Mouse (Mus musculus) CH12.LX (cell line): ENCODE data around the gene Napb. TPM values are rescaled to one million over a fixed set of nuclear protein-coding genes. Genes with fewer than 3 reads are reported as not detected.
"Not testable (repeated sequence)": the region's sequence is repeated elsewhere in the genome, so short reads cannot be mapped to it uniquely, and the experiment has no call there.

ENCODE experiments used
- DNase-seq: peaks from one replicate; pipeline ENCODE4 v3.0.0-alpha.2; 2013; ENCODE audit errors: extremely low read depth
- H3K27ac ChIP-seq: 2 replicates; pipeline ENCODE4 v1.5.1; 2012; ENCODE audit warnings: low read depth, mild to moderate bottlenecking, control low read depth, moderate library complexity; ENCODE audit not compliant: insufficient read depth
- H3K27me3 ChIP-seq: replicated peaks from 2 replicates; pipeline ENCODE3; 2012; ENCODE audit warnings: inconsistent platforms
- H3K36me3 ChIP-seq, 2 experiments: replicated peaks in 1 of 2; 2 replicates each; pipeline versions ENCODE3 to v1.6.1; 2012; ENCODE audit warnings: inconsistent platforms in 1 of 2, low read length in 1 of 2, mild to moderate bottlenecking in 1 of 2, mixed read lengths in 1 of 2, moderate library complexity in 1 of 2; ENCODE audit not compliant: control insufficient read depth in 1 of 2, insufficient read depth in 1 of 2
- H3K4me1 ChIP-seq, 2 experiments: 2 replicates each; pipeline ENCODE4 v1.6.1; 2012; ENCODE audit warnings: inconsistent platforms in 1 of 2, moderate library complexity in 1 of 2; ENCODE audit not compliant: insufficient read depth in 2 of 2, control insufficient read depth in 1 of 2
- H3K4me2 ChIP-seq: 2 replicates; pipeline ENCODE4 v1.6.1; 2012; ENCODE audit warnings: low read depth, mild to moderate bottlenecking, control low read depth; ENCODE audit not compliant: poor library complexity, insufficient read depth, severe bottlenecking
- H3K4me3 ChIP-seq, 3 experiments: fragments of 150-350 bp in 1 of 3; sonication (generic) in 1 of 3; replicated peaks in 1 of 3; 2 replicates each; pipeline versions ENCODE3 to v1.5.1; 2011 to 2012; ENCODE audit warnings: low read depth in 2 of 3, low read length in 2 of 3, mild to moderate bottlenecking in 2 of 3, moderate library complexity in 2 of 3, control low read depth in 1 of 3, improper control_type of control experiment in 1 of 3, inconsistent platforms in 1 of 3, mixed read lengths in 1 of 3; ENCODE audit not compliant: poor library complexity in 1 of 3
- H3K79me2 ChIP-seq: replicated peaks from 2 replicates; pipeline ENCODE4 v1.6.1; 2012; ENCODE audit warnings: mild to moderate bottlenecking, moderate library complexity; ENCODE audit not compliant: control insufficient read depth, poor library complexity, insufficient read depth, severe bottlenecking; ENCODE audit errors: extremely low read depth
- H3K9ac ChIP-seq: 2 replicates; pipeline ENCODE4 v1.6.1; 2012; ENCODE audit warnings: low read depth, mild to moderate bottlenecking, control low read depth, moderate library complexity; ENCODE audit not compliant: insufficient read depth
- H3K9me3 ChIP-seq: replicated peaks from 2 replicates; pipeline ENCODE3; 2012; ENCODE audit warnings: low read length, inconsistent platforms, mixed read lengths
- CHD1 ChIP-seq: IDR thresholded peaks from 2 replicates; pipeline ENCODE4 v1.6.1; 2012; ENCODE audit warnings: low read depth, low read length, improper control_type of control experiment, inconsistent platforms
- ELF1 ChIP-seq: IDR thresholded peaks from 2 replicates; pipeline ENCODE4 v1.6.1; 2014; ENCODE audit warnings: low read depth, mild to moderate bottlenecking, inconsistent platforms, low read length, improper control_type of control experiment
- EP300 ChIP-seq: IDR thresholded peaks from 2 replicates; pipeline ENCODE4 v1.6.1; 2011; ENCODE audit warnings: low read length, improper control_type of control experiment
- ETS1 ChIP-seq: conservative IDR thresholded peaks from 2 replicates; pipeline ENCODE4 v1.6.1; 2012; ENCODE audit warnings: low read depth, mild to moderate bottlenecking, inconsistent platforms, low read length, improper control_type of control experiment, moderate library complexity
- JUN ChIP-seq: IDR thresholded peaks from 2 replicates; pipeline ENCODE4 v1.6.1; 2011; ENCODE audit warnings: low read depth, mild to moderate bottlenecking, low read length, improper control_type of control experiment, moderate library complexity; ENCODE audit not compliant: insufficient read depth
- MAX ChIP-seq: IDR thresholded peaks from 2 replicates; pipeline ENCODE4 v1.6.1; 2011; ENCODE audit warnings: low read length, improper control_type of control experiment
- MEF2A ChIP-seq: IDR thresholded peaks from 2 replicates; pipeline ENCODE4 v1.6.1; 2014; ENCODE audit warnings: low read depth, mild to moderate bottlenecking, inconsistent platforms, low read length, improper control_type of control experiment, borderline replicate concordance
- NRF1 ChIP-seq: IDR thresholded peaks from 2 replicates; pipeline ENCODE4 v1.6.1; 2014; ENCODE audit warnings: low read depth, mild to moderate bottlenecking, inconsistent platforms, low read length, improper control_type of control experiment, moderate library complexity
- POLR2AphosphoS2 ChIP-seq: IDR thresholded peaks from 2 replicates; pipeline ENCODE4 v1.6.1; 2011; ENCODE audit warnings: low read depth, low read length, improper control_type of control experiment
- SMC3 ChIP-seq: IDR thresholded peaks from 2 replicates; pipeline ENCODE4 v1.6.1; 2011; ENCODE audit warnings: low read depth, low read length, improper control_type of control experiment
- TBP ChIP-seq: conservative IDR thresholded peaks from 2 replicates; pipeline ENCODE4 v1.6.1; 2011; ENCODE audit warnings: low read depth, low read length, improper control_type of control experiment
- USF1 ChIP-seq: IDR thresholded peaks from 2 replicates; pipeline ENCODE4 v1.6.1; 2014; ENCODE audit warnings: low read depth, mild to moderate bottlenecking, inconsistent platforms, low read length, improper control_type of control experiment
- USF2 ChIP-seq: conservative IDR thresholded peaks from 2 replicates; pipeline ENCODE4 v1.6.1; 2011; ENCODE audit warnings: low read depth, low read length, improper control_type of control experiment
- ZMIZ1 ChIP-seq: IDR thresholded peaks from 2 replicates; pipeline ENCODE4 v1.6.1; 2012; ENCODE audit warnings: low read depth, mild to moderate bottlenecking, inconsistent platforms, low read length, improper control_type of control experiment
- dilution Hi-C: fragments of 300-500 bp; cut with MboI; formaldehyde crosslinking; loops from 2 replicates; pipeline ENCODE4 v1.14.3; 2020; ENCODE audit warnings: low sequenced_read_pairs; ENCODE audit not compliant: extremely low pct_unique_long_range_greater_than_20kb, extremely low pct_ligation_motif_present
- in situ Hi-C: fragments of 300-500 bp; cut with MboI; formaldehyde crosslinking; loops from 3 replicates; pipeline ENCODE4 v1.14.3; 2019; ENCODE audit warnings: low sequenced_read_pairs, low pct_ligation_motif_present, low pct_unique_long_range_greater_than_20kb, mixed read lengths
- polyA plus RNA-seq: library from polyadenylated mRNA; unstranded; fragments of >175 nt; gene quantifications from 2 replicates; pipeline ENCODE4 v1.2.1, GENCODE M21; 2012; ENCODE audit warnings: low read depth; ENCODE audit not compliant: insufficient read length
- total RNA-seq, 2 experiments: library from RNA; depleted of rRNA; stranded (reverse); fragments of 300-350 nt in 1 of 2; fragments of >200 nt in 1 of 2; gene quantifications; 2 replicates each; pipeline ENCODE4 v1.2.3; 2012 to 2014

The Napb gene
- 0.98 and 2.3 TPM in 2 replicates for total RNA-seq (2012; rRNA removed)
- total RNA-seq (2014; rRNA removed) = 2.4 and 2.6 TPM in 2 replicates
- polyA plus RNA-seq = 1.5 and 1.6 TPM in 2 replicates

GRCm38 (mm10) chr2:148732327-148733000 lies at the start of gene Napb:
Gene Napb, minus strand, starts transcription at chr2:148732467.
- Histone ChIP-seq H3K27me3 (peaks cover 5% of the 10 kb centered on the region), H3K9me3 (peaks cover 6% of the 10 kb centered on the region), H3K4me1 (no peaks in the 10 kb centered on the region), H3K79me2 (no peaks in the 10 kb centered on the region), H3K36me3 (no peaks in the 10 kb centered on the region), H3K4me3 (no peak within 1 kb of the TSS), H3K9ac (no peak within 1 kb of the TSS), H3K4me2 (0 out of 2 replicates have a peak within 1 kb of the TSS, but pooled peaks have one; percentile 36), H3K27ac (no peak within 1 kb of the TSS)
- DNase-seq = no peak
- in situ Hi-C loops (no loop called here), dilution Hi-C loops (no loop called here)
- TF ChIP-seq ELF1 = no peak
- TF ChIP-seq MEF2A = no peak
- TF ChIP-seq SMC3 = no peak
- no peak for TF ChIP-seq ZMIZ1
- TF ChIP-seq CHD1 = no peak
- no peak for TF ChIP-seq NRF1
- TF ChIP-seq ETS1 = no peak
- TF ChIP-seq USF1 = no peak

- no peak for DNase-seq
- H3K4me3 ChIP-seq = no peak within 1 kb of the TSS
- no peak within 1 kb of the TSS for H3K4me2 ChIP-seq
- no peak within 1 kb of the TSS for H3K27ac ChIP-seq
- dilution Hi-C loops = no loop called here
- H3K9ac ChIP-seq = no peak within 1 kb of the TSS
- H3K27me3 ChIP-seq = no peaks in the 10 kb centered on the region
- in situ Hi-C loops = no loop called here
- H3K4me1 ChIP-seq = no peaks in the 10 kb centered on the region
- no peaks in the 10 kb centered on the region for H3K79me2 ChIP-seq
- H3K9me3 ChIP-seq = no peaks in the 10 kb centered on the region
- TF ChIP-seq TBP = no peak
- no peak for TF ChIP-seq MAX
- no peak for TF ChIP-seq USF2
- no peak for TF ChIP-seq POLR2AphosphoS2
- no peak for TF ChIP-seq JUN
- TF ChIP-seq EP300 = no peak
- H3K36me3 ChIP-seq = no peaks in the 10 kb centered on the region
These were observed 49.4 kb upstream of the Napb start, which contains the start of gene 8030411F24Rik for GRCm38 (mm10) chr2:148781709-148782108. Gene 8030411F24Rik, plus strand, starts transcription at chr2:148782009.

GRCm38 (mm10) chr2:148771397-148771796 lies 39.1 kb upstream of the Napb start, which contains the start of gene Cst11:
Gene Cst11, minus strand, starts transcription at chr2:148771497.
- H3K36me3 ChIP-seq, H3K4me1 ChIP-seq, dilution Hi-C loops, H3K9ac ChIP-seq, H3K79me2 ChIP-seq, H3K9me3 ChIP-seq, H3K4me2 ChIP-seq, H3K27me3 ChIP-seq, H3K4me3 ChIP-seq, H3K27ac ChIP-seq, DNase-seq: not testable (repeated sequence)
- in situ Hi-C loops = loop anchor here (10.0 kb wide), 1 partner anchor 53 kb away; the partner anchor contains the start of gene Cst13
